Mouse (Mus musculus) kidney, adult 2 months (tissue): ENCODE data around the gene Nt5c2. TPM values are rescaled to one million over a fixed set of nuclear protein-coding genes. Genes with fewer than 3 reads are reported as not detected.

Experiments used
- DNase-seq: peaks from one replicate; pipeline ENCODE4 v3.0.0; 2021
- H3K27ac ChIP-seq: fragments of 200-500 bp; 2 replicates; pipeline ENCODE4 v1.5.1; 2012; ENCODE audit warnings: low read depth, low read length, control low read depth, inconsistent platforms; ENCODE audit not compliant: insufficient read depth
- H3K27me3 ChIP-seq: fragments of 200-500 bp; replicated peaks from 2 replicates; pipeline ENCODE4 v1.6.1; 2012; ENCODE audit warnings: mild to moderate bottlenecking, moderate library complexity, low read length, inconsistent platforms; ENCODE audit not compliant: control insufficient read depth, insufficient read depth
- H3K36me3 ChIP-seq: fragments of 200-500 bp; 2 replicates; pipeline ENCODE4 v1.6.1; 2012; ENCODE audit warnings: mild to moderate bottlenecking, moderate library complexity, low read length, inconsistent platforms; ENCODE audit not compliant: control insufficient read depth, insufficient read depth
- H3K4me1 ChIP-seq: fragments of 200-500 bp; 2 replicates; pipeline ENCODE4 v1.6.1; 2011; ENCODE audit warnings: low read length; ENCODE audit not compliant: control insufficient read depth, insufficient read depth
- H3K4me3 ChIP-seq: fragments of 200-500 bp; 2 replicates; pipeline ENCODE4 v1.5.1; 2011; ENCODE audit warnings: mild to moderate bottlenecking, low read depth, low read length, control low read depth; ENCODE audit not compliant: insufficient read depth
- CTCF ChIP-seq: fragments of 200-500 bp; conservative IDR thresholded peaks from 2 replicates; pipeline ENCODE4 v1.5.1; 2011; ENCODE audit warnings: low read depth, mild to moderate bottlenecking, control low read depth, low read length, moderate library complexity, mixed read lengths; ENCODE audit not compliant: insufficient read depth, insufficient read length
- POLR2A ChIP-seq: fragments of 200-500 bp; IDR thresholded peaks from one replicate; pipeline ENCODE4 v1.6.1; 2011; ENCODE audit warnings: low read depth, low read length, control low read depth
- WGBS: fragments of 180-500 bp; shearing (Covaris S2); methylation state at CpG from one replicate; pipeline ENCODE4 v1.1.7; 2018; 5-methylcytosine and 5-hydroxymethylcytosine counted together
- polyA plus RNA-seq: library from polyadenylated mRNA; depleted of rRNA; stranded (reverse); fragments of >200 nt; gene quantifications from 2 replicates; pipeline ENCODE4 v1.2.3, GENCODE M21; 2012; rRNA removed

Gene Nt5c2
- polyA plus RNA-seq, 1 experiment, result 36.3 TPM

DNA sequence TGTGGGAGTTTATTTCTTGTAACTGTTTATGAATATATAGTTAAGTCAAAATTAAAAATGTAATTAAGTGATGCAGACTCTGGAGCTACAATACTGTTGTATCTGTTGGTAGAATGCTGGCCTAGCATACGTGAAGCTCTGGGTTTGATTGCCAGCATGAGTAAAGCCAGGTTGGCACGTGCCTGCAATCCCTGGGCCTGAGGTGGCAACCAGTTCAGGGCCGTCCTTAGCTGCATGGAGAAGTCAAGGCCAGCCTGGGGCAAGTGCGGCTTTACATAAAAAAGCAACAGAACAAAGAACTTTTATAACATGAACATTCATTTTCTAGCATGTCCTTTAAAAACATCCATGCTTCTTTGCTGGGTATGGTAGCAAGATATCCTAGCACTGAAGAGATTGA is 173.9 kb downstream of the Nt5c2 start:
- H3K4me1 ChIP-seq, result no peaks in the 10 kb centered on the region
- H3K27me3 ChIP-seq, result no peaks in the 10 kb centered on the region
- DNase-seq, result no peak
- no peak overlapping the region for H3K4me3 ChIP-seq
- no peak overlapping the region for H3K27ac ChIP-seq
- TF ChIP-seq POLR2A, result no peak
- TF ChIP-seq CTCF, result no peak
- H3K36me3 ChIP-seq, result no peaks in the 10 kb centered on the region
- 84% methylated on average over 4 of the region's 4 CpGs for WGBS

DNA sequence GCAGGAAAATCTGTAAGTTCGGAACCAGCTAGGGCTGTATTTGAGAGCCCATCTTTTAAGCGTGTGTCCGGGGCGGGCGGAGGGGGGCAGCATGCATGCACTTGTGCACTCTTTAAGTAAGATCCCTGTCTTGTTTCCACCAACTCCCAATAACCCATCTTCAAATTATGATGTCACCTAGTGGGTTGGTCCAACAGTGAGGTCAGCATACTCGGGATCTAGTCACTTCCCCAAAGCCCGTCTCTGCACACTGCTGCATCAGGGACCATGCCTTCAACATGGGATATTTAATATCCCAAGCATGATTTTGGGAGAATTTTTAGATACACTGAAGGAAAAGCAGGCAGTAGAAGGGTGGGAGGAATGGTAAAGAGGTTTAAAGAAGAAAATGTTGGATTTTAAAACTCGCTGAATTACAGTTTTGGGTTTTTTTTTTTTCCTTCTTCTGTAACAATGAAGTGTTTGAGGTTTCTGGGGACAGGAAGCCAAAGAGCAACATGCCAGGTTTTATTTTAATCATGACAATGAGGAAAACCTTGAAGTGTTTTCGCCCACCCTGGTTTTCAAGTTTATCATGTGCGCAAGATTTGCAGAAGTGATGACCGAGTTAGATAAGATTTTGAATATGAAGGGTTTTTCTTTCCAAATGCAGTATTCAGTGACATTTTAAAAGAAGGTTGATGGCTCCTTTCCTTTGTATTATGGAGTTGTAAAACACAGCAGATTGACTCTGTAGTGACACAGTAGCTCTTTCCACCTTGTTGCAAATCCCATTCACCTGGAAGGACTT is 177.5 kb downstream of the Nt5c2 start:
- H3K4me1 ChIP-seq, result no peaks in the 10 kb centered on the region
- no peak for DNase-seq
- H3K27ac ChIP-seq, result no peak overlapping the region
- WGBS, result 82% methylated on average over 11 of the region's 11 CpGs
- H3K27me3 ChIP-seq, result no peaks in the 10 kb centered on the region
- TF ChIP-seq CTCF (no peak), POLR2A (no peak)
- H3K4me3 ChIP-seq, result no peak overlapping the region
- no peaks in the 10 kb centered on the region for H3K36me3 ChIP-seq

DNA sequence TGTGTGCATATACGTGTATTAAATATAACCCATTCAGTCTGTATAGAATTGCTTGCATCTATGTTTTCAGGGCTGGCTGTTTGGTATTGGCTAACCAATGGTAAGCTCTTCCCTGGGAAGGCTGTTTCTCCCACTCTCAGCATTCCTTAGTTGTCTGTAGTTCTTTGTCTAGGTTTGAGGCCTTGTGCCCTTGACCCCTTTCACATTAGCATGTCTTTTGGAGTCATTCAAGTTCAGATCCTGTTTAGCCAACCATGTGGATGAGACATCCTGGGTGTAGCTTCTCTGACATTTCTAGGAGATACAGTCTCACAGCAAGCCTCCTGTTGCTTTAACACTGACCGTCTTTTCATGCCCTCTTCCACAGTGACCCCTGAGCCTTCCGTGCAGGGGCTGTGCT is 178.9 kb downstream of the Nt5c2 start:
- no peaks in the 10 kb centered on the region for H3K27me3 ChIP-seq
- DNase-seq, result no peak
- no peak overlapping the region for H3K27ac ChIP-seq
- no peaks in the 10 kb centered on the region for H3K36me3 ChIP-seq
- no peaks in the 10 kb centered on the region for H3K4me1 ChIP-seq
- TF ChIP-seq POLR2A (no peak), CTCF (no peak)
- no peak overlapping the region for H3K4me3 ChIP-seq
- 77% methylated on average over 3 of the region's 3 CpGs for WGBS

DNA sequence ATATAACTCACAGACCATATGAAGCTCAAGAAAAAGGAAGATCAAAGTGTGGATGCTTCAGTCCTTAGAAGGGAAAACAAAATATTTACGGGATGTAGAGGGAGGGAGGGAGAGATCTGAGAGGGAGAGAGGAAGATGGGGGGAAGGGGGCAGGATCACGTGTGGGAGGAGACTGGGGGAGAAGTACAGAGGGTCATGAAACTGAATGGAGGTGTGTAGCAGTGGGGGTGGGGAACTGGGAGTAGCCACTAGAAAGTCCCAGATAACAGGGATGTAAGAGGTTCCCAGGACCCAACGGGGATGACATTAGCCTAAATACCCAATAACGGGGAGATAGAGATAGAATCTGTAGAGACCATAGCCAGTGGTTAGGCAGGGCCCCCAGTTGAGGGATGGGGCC is 179.6 kb downstream of the Nt5c2 start:
- Histone ChIP-seq H3K27me3 (no peaks in the 10 kb centered on the region), H3K27ac (no peak overlapping the region), H3K4me3 (no peak overlapping the region), H3K36me3 (no peaks in the 10 kb centered on the region), H3K4me1 (no peaks in the 10 kb centered on the region)
- DNase-seq, result no peak
- 69% methylated on average over 4 of the region's 4 CpGs for WGBS
- no peak for TF ChIP-seq CTCF
- no peak for TF ChIP-seq POLR2A

DNA sequence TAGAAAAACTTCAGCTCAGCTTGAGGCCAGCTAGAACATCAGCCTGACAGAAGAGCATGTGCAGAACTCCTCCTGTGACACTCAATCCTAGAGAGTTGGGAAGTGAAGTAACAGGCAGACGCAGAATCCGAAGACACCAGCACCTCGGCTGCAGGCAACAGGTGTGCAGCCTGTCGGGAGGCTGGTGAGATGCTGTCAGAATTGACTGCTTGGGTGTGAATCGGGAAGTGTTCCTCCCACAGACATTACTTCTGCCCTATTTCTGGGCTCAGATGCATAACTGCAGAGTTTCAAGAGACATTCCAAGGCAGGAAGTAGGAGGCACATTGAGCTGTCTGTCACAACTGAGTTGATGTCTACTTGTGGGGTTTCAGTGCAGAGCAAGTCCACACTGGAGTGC is 180.7 kb downstream of the Nt5c2 start:
- TF ChIP-seq CTCF (no peak), POLR2A (no peak)
- no peak for DNase-seq
- no peak overlapping the region for H3K27ac ChIP-seq
- no peaks in the 10 kb centered on the region for H3K36me3 ChIP-seq
- no peaks in the 10 kb centered on the region for H3K27me3 ChIP-seq
- H3K4me1 ChIP-seq, result no peaks in the 10 kb centered on the region
- H3K4me3 ChIP-seq, result no peak overlapping the region
- 70% methylated on average over 5 of the region's 5 CpGs for WGBS

Other genes starting within 250 kb of the Nt5c2 start
- gene Ina, start 455 bp downstream of the Nt5c2 start, polyA plus RNA-seq, result 0.11 and 0.31 TPM in 2 replicates
- gene Pcgf6, start 35.8 kb upstream of the Nt5c2 start, polyA plus RNA-seq, result 6.0 and 7.7 TPM in 2 replicates
- gene Taf5, start 52.6 kb upstream of the Nt5c2 start, polyA plus RNA-seq, result 1.6 and 1.8 TPM in 2 replicates
- gene Usmg5, start 75.5 kb upstream of the Nt5c2 start, polyA plus RNA-seq, result 323 and 617 TPM in 2 replicates
- gene Pdcd11, start 75.6 kb upstream of the Nt5c2 start, polyA plus RNA-seq, result 8.7 and 9.3 TPM in 2 replicates
- 5.4 and 5.7 TPM in 2 replicates for gene Calhm2, start 123.1 kb upstream of the Nt5c2 start, polyA plus RNA-seq
- not detected in 2 replicates for gene Calhm1, start 129.1 kb upstream of the Nt5c2 start, polyA plus RNA-seq
- not detected in 2 replicates for gene Calhm3, start 142.6 kb upstream of the Nt5c2 start, polyA plus RNA-seq
- 1.3 and 2.3 TPM in 2 replicates for gene Neurl1a, start 163.7 kb upstream of the Nt5c2 start, polyA plus RNA-seq